Mouse (Mus musculus) forebrain, postnatal 0 days (tissue): ENCODE data around the gene Glrx. TPM values are rescaled to one million over a fixed set of nuclear protein-coding genes. Genes with fewer than 3 reads are reported as not detected.
"Not testable (repeated sequence)": the region's sequence is repeated elsewhere in the genome, so short reads cannot be mapped to it uniquely, and the experiment has no call there.

ENCODE experiments used
- ATAC-seq: fragments of 200-750 bp; cut with Nextera tagmentation; 2 replicates; pipeline ENCODE4 v1.8.0; 2017; ENCODE audit warnings: mild to moderate bottlenecking, moderate library complexity
- DNase-seq: peaks from one replicate; pipeline ENCODE4 v3.0.0-alpha.2; 2015
- H3K27ac ChIP-seq: fragments of 300-500 bp; sonication (generic); 2 replicates; pipeline ENCODE4 v1.5.1; 2014; ENCODE audit warnings: low read depth, mild to moderate bottlenecking, antibody characterized with exemption, low read length, moderate library complexity, mixed read lengths
- H3K27me3 ChIP-seq: fragments of 300-500 bp; sonication (generic); 2 replicates; pipeline ENCODE4 v1.6.1; 2014; ENCODE audit warnings: mild to moderate bottlenecking, low read length, mixed read lengths; ENCODE audit not compliant: insufficient read depth
- H3K36me3 ChIP-seq: fragments of 300-500 bp; sonication (generic); 2 replicates; pipeline ENCODE4 v1.6.1; 2014; ENCODE audit warnings: mild to moderate bottlenecking, moderate library complexity; ENCODE audit not compliant: insufficient read depth
- H3K4me1 ChIP-seq: fragments of 300-500 bp; sonication (generic); 2 replicates; pipeline ENCODE4 v1.6.1; 2014; ENCODE audit warnings: antibody characterized with exemption; ENCODE audit not compliant: insufficient read depth
- H3K4me2 ChIP-seq: fragments of 300-500 bp; sonication (generic); 2 replicates; pipeline ENCODE4 v1.6.1; 2014; ENCODE audit warnings: low read depth, mild to moderate bottlenecking, moderate library complexity
- H3K4me3 ChIP-seq: fragments of 300-500 bp; sonication (generic); 2 replicates; pipeline ENCODE4 v1.5.1; 2014; ENCODE audit warnings: low read depth, low read length, mixed read lengths
- H3K9ac ChIP-seq: fragments of 300-500 bp; sonication (generic); 2 replicates; pipeline ENCODE4 v1.6.1; 2014; ENCODE audit warnings: mild to moderate bottlenecking
- H3K9me3 ChIP-seq: fragments of 300-500 bp; sonication (generic); 2 replicates; pipeline ENCODE4 v1.6.1; 2016; ENCODE audit warnings: low read length
- CTCF ChIP-seq: sonication (generic); IDR thresholded peaks from 2 replicates; pipeline ENCODE4 v1.5.1; 2016; ENCODE audit warnings: antibody characterized with exemption, control low read depth, low read depth
- WGBS: fragments of 180-500 bp; shearing (Covaris S2); extraction: QIAGEN DNeasy Blood & Tissue Kit; methylation state at CpG from one replicate; pipeline ENCODE4 v1.1.7; 2014; 5-methylcytosine and 5-hydroxymethylcytosine counted together
- polyA plus RNA-seq: library from polyadenylated mRNA; unstranded; fragments of >200 nt; fragmentation: Nextera tagmentation; extraction: Ambion mirVana; gene quantifications from 2 replicates; pipeline ENCODE4 v1.2.1, GENCODE M21; 2015
- total RNA-seq: library from RNA; depleted of rRNA; stranded (reverse); fragments of >200 nt; gene quantifications from 2 replicates; pipeline ENCODE4 v1.2.3, GENCODE M21; 2014

Gene Glrx
- total and polyA plus RNA-seq, 2 experiments from 2014 or later: 53.5 to 60.2 TPM

GRCm38 (mm10) chr13:75874608-75875376 is 35.1 kb downstream of the Glrx start:
- Histone ChIP-seq H3K4me1 (no peaks in the 10 kb centered on the region), H3K27ac (no peak overlapping the region), H3K9ac (no peak overlapping the region), H3K4me2 (no peak overlapping the region), H3K36me3 (peaks cover 21% of the 10 kb centered on the region), H3K9me3 (no peaks in the 10 kb centered on the region), H3K27me3 (no peaks in the 10 kb centered on the region), H3K4me3 (no peak overlapping the region)
- TF ChIP-seq CTCF: no peak
- DNase-seq (no peak), ATAC-seq (no peak)
- WGBS: 89% methylated on average over 4 of the region's 4 CpGs

GRCm38 (mm10) chr13:75876188-75876587 is 36.5 kb downstream of the Glrx start:
- not testable (repeated sequence) for H3K27ac ChIP-seq, H3K4me2 ChIP-seq, H3K9ac ChIP-seq, H3K4me3 ChIP-seq, H3K9me3 ChIP-seq, DNase-seq, ATAC-seq, H3K27me3 ChIP-seq, H3K4me1 ChIP-seq
- H3K36me3 ChIP-seq: peaks cover 18% of the 10 kb centered on the region
- 70% methylated on average over 7 of the region's 7 CpGs for whole genome bisulfite sequencing

- no peaks in the 10 kb centered on the region for H3K4me1 ChIP-seq
- no peaks in the 10 kb centered on the region for H3K9me3 ChIP-seq
- WGBS: 89% methylated on average over 6 of the region's 6 CpGs
- H3K27me3 ChIP-seq: no peaks in the 10 kb centered on the region
- no peak for TF ChIP-seq CTCF
- DNase-seq (no peak), ATAC-seq (no peak)
- H3K36me3 ChIP-seq: peaks cover 18% of the 10 kb centered on the region
- H3K4me2 ChIP-seq: no peak overlapping the region
- H3K4me3 ChIP-seq: no peak overlapping the region
- no peak overlapping the region for H3K9ac ChIP-seq
- no peak overlapping the region for H3K27ac ChIP-seq
Observed at GRCm38 (mm10) chr13:75876592-75876991, 36.9 kb downstream of the Glrx start.

- Histone ChIP-seq H3K4me2 (no peak overlapping the region), H3K36me3 (peaks cover 20% of the 10 kb centered on the region), H3K9me3 (no peaks in the 10 kb centered on the region), H3K4me1 (no peaks in the 10 kb centered on the region), H3K9ac (no peak overlapping the region), H3K27ac (no peak overlapping the region), H3K4me3 (no peak overlapping the region), H3K27me3 (no peaks in the 10 kb centered on the region)
- ATAC-seq (peak; percentile 71), DNase-seq (peak; percentile 79)
- TF ChIP-seq CTCF: peak; percentile 82
Observed at GRCm38 (mm10) chr13:75877907-75878306, 38.2 kb downstream of the Glrx start.

GRCm38 (mm10) chr13:75879756-75880155 is 40.1 kb downstream of the Glrx start:
- DNase-seq (no peak), ATAC-seq (no peak)
- no peaks in the 10 kb centered on the region for H3K27me3 ChIP-seq
- H3K36me3 ChIP-seq: peaks cover 20% of the 10 kb centered on the region; the same call in 1 of the 2 replicates
- 76% methylated on average over 3 of the region's 3 CpGs for WGBS
- no peaks in the 10 kb centered on the region for H3K4me1 ChIP-seq
- H3K4me2 ChIP-seq: no peak overlapping the region
- no peak for TF ChIP-seq CTCF
- no peaks in the 10 kb centered on the region for H3K9me3 ChIP-seq
- H3K9ac ChIP-seq: no peak overlapping the region
- H3K27ac ChIP-seq: no peak overlapping the region
- H3K4me3 ChIP-seq: no peak overlapping the region

- 62% methylated on average over 2 of the region's 2 CpGs for WGBS
Observed at GRCm38 (mm10) chr13:75880501-75880900, 40.8 kb downstream of the Glrx start.

GRCm38 (mm10) chr13:75883792-75884191 is 44.1 kb downstream of the Glrx start:
- no peak for ATAC-seq
- no peak for TF ChIP-seq CTCF
- Histone ChIP-seq H3K4me1 (no peaks in the 10 kb centered on the region), H3K4me2 (no peak overlapping the region), H3K27ac (no peak overlapping the region), H3K27me3 (no peaks in the 10 kb centered on the region), H3K4me3 (no peak overlapping the region), H3K9me3 (no peaks in the 10 kb centered on the region), H3K36me3 (peaks cover 17% of the 10 kb centered on the region; the same call in 1 of the 2 replicates), H3K9ac (no peak overlapping the region)
- DNase-seq: no peak
- 62% methylated on average over 3 of the region's 3 CpGs for WGBS

More at GRCm38 (mm10) chr13:75880501-75880900, 40.8 kb downstream of the Glrx start:
- no peaks in the 10 kb centered on the region for H3K9me3 ChIP-seq
- peaks cover 18% of the 10 kb centered on the region; the same call in 1 of the 2 replicates for H3K36me3 ChIP-seq
- H3K27me3 ChIP-seq: no peaks in the 10 kb centered on the region
- DNase-seq: peak; percentile 26
- no peak overlapping the region for H3K9ac ChIP-seq
- H3K4me3 ChIP-seq: no peak overlapping the region
- no peak overlapping the region for H3K4me2 ChIP-seq
- TF ChIP-seq CTCF: no peak
- H3K4me1 ChIP-seq: no peaks in the 10 kb centered on the region
- peak; percentile 65 for ATAC-seq
- no peak overlapping the region for H3K27ac ChIP-seq
